Mouse (Mus musculus) cerebellum, adult 9-10 months (tissue): ENCODE data around the gene Ltbp3.

ENCODE experiments used
- DNase-seq: peaks from one replicate; pipeline ENCODE4 v3.0.0; 2022

Ltbp3 gene

DNA sequence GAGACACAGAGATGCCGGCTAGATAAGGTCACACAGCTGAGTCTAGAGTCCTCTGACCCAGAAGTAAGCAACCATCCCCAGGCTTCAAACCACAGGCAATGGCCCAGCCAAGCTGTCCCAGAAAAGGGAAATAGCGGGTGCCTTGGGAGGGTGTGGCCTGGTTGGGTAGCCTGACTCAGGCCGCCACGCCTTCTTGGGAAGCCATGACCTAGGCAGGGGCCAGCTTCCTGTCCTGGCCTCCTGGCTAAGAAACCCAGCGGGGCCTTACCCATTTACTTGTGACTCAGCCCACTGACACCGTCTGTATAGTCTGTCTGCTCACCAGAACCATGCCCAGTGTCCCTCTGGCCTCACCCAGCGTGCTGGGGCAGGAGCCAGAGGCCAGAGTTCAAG is 16.2 kb upstream of the Ltbp3 start:
- no peak for DNase-seq

DNA sequence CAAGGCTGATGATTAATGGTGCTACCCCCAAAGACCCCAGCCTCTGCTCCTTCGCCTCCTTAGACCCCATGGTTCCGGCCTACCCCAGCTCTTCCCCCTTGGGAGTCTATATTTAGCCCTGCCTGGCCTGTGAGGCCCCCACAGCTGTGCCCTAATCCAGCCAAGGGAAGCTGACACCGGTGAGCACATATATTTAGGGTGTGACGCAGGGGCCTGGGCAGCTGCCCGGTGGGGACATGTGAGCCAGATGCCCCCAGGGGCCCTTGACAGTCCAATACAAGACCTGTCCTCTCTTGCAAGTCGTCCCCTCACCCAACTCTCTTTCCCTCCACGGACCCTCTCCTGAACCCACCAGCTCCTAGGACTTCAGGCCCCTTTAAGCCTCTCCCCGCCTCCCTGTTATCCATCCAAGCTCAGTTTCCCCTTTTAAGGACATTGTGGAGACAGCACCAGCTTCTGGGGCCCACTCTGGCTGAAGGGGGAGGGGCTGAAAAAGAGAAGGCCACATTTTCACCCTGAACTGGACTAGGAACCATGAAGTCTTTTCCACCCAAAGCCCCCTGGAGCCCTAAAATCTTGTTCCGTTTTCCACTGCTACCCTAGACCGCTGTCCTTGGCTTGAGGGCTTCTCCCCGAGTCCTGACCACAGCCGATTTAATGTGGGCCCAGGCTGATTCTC is 15.5 kb upstream of the Ltbp3 start:
- no peak for DNase-seq

DNA sequence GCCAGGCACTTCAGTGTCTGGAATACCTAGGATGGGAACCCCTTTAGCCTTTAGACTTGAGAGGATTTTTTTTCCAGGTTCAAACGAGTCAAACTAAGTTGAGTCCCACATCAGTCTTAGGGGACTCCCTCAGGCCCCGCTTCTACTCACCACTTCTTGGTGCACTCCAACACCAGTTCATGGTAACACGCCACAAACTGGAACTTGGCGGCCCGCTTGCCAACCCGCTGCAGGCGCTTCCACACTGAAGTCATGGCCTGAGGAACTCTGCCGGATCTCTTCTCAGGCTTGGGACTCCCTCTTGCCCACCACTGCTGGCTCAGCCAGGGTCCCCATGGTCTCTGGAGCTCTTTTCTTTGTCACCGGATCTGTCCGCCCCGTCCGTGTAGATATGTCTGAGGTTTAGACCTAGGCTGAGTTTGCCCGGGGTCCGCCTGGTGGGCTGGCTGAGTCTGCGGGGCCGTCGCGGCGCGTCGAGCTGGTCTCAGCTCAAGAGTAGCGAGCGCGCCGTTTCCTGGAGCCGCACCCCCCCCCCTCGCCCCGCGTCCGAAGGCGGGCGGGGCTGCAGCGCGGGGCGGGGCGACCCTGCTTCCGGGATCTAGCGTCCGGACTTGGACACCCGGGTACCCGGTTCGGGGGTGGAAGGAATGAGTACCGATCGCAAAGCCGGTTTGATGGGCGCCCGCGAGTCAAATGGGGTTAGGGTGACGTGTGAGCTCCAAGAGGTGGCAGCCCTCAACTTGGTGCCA is 14.8 kb upstream of the Ltbp3 start, which contains the start of gene Ehbp1l1:
TSS of gene Ehbp1l1 (minus strand) at position 551 of the 749 bp plus-strand sequence.
- no peak for DNase-seq

DNA sequence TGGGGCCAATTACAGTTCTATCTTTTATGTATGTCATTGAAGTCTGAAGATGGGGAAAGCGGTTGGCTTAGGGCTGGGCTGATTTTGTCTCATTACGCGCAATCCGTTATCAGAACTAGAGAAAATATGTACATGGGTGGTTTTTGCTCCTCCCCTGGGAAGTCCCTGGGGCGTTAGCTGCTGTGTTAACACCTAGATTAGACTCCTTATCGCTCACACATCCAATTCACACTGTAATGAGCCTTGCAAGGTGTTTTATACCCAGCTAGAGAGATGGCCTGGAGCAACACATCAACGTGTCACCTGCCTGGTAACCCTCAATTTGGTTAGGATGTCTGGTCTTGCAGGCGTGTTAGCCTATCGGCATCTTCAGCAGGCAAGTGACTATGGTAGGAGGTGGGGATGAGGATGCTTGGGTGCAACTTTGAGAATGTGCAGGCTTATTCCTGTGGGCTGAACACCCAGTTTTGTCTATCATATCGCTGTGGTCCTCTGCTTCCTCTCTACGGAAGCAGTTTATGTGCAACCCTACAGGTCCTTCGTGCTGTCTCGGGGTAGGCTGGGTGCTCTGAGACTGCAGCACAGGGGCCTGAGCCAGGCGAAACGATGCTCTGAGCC is 13.6 kb upstream of the Ltbp3 start:
- DNase-seq: no peak

DNA sequence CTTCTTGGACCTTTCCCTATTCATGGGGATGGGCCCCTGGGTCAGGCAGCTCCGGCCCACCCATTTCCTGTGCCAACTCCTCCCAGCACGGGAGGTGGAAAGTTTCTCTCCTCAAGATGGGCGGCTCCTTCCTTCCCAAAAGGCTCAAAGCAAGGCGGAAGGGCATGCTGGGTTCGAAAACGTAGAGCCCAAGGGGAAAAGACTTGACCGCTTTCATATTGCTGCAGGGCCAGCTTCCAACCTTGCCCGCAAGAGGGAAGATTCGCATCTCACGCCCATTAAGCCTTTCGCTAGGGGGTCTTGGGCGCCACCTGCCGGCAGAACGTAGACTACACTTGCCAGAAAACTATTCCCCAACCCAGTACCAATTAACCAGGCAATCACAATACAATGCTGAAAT is 13.0 kb upstream of the Ltbp3 start:
- DNase-seq: peak; percentile 89

DNA sequence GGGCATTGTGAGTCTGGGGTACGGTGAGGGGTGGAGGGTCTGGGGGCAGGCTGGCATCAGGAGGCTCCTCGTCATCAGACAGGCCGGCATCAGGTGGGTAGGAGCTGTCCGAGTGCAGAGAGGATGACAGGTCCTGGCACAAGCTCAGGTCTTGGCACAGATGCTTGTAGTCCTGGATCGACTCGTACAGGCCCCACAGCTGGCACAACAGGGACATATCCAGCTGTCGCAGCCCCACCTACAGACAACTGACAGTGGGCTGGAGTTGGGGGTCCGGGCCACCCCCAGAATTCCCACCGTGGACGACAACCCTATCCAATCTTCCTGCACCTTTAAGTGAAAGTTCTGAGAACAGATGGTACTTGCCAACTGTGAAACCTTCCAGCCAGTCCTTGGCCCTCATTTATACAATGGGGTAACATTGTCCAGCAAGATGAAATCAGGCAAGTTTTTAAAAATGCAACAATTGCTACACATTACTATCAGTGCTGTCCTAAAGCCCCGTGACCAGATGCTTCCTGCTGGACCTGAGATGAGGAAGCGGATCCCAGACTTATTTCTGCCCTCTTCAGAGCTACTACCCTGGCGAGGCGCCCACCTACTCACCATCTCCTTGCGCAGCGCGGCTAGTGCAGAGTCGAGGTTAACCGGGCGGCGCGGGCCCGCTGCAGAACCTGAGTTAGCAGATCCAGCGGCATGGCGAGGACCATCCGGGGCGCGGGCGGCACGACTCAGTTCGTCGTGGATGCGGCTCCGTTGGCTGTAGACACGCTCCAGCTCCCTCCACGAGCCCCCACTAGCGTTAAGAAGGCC is 11.9 kb upstream of the Ltbp3 start:
- peak; percentile 69 for DNase-seq

DNA sequence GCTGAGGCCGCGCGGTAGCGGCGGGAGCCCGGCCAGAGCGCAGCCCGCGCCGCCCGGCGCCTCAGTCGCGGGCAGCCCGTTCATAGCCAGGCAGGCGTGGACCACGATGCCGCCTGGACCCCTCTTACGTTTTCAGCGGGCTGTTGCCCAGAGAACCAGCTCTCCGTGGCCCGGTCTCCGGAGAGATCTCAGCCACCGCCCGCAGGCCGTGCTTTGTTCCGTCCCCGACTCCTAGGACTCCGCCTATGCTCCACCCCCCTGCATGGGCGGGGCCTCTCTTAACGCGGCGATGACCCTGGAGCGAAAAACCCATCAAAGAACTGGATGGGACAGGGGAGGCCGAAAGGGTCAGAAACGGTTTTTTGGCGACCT is 11.3 kb upstream of the Ltbp3 start, which contains the start of gene Fam89b:
TSS of gene Fam89b (minus strand) at position 210 of the 372 bp plus-strand sequence.
- peak; percentile 83 for DNase-seq

DNA sequence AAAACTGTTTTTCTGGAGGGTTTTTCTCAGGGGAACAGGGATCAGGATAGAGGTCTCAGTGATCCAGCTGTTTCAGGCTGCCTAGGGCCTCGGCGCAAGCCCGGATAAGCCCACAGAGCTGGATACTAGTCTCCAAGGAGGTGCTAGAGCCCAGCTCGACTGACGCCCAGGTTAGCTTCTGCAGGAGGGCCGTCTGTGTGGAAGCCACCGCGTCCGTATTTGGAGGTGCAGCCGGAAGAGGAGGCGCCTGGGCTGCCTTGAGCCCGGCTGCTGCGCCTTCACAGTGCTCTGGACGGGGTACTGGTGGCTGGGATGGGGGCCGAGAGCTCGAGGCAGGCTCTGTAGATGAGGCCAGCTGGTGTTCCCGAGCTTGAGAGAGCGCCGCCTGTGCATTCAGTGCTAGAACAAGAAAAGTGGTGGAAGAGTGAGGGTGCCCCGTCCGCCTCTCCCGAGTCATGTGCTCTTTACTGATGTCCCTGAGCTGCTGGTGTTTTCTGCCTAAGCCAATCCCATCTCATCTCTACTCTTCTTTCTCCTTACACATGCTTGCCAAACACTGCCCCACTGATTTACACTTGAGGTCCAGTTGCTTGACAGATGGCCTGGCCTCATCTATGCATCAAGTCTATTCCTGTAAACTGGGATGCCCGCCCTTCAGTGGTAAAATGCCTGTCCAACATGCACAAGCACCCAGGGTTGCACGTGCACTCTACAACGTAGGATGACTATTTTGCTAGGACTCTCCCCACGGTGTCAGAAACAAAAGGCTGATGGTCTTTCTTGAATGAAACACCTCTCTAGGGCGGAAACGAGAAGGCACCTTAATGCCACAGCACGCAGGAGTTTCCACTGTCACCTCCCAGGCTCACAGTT is 10.2 kb upstream of the Ltbp3 start:
- DNase-seq: peak; percentile 70

DNA sequence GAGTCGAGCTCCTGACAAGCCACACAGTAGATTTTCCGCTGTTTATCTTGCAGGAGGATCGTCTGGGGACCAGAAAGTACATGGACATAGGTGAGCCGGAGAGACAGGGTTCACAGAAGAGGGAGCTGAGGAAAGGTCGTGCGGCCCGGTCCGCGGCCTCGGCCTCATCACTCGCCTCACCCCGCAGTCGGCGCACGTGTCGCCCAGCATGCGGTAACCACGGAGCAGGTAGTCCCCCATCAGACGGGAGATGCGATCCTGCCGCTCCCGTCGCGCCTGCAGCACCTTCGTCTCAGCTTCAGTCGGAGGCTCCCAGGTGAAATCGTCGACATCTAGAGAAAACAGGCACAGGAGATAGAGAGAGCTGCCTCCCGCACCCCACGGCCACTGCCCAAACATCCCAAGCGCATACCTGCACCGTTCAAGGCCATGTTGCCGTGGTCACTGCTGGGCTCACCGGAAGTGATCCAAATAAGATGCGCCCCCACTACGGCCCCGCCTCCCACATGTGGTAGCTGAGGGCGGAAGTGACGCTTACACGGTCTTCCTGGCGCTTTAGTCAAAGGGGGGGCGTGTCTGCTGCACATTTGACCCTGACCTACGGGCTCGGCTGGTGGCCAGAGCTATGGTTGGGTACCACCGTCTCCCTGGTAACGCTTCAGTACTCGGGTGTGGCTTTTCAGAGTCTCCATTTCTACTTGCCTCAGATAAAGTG is 9.3 kb upstream of the Ltbp3 start:
- peak; percentile 94 for DNase-seq

DNA sequence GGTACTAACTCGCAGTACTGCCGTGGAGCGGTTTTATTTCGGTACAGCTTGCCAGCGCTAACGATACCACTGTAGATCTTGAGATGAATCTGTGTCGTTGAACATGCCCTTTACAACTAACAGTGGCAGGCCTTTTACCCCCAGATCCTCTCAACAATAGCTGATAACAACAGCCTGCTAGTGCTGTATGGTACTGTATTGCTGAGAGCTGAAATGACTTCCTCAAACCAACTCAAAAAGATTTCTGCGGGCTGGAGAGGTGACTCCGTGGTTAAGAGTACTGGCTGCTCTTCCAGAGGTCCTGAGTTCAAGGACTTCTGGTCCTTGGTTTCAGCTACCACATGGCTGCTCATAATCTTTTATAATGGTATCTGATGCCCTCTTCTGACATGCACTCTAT is 6.4 kb upstream of the Ltbp3 start:
- DNase-seq: no peak

DNA sequence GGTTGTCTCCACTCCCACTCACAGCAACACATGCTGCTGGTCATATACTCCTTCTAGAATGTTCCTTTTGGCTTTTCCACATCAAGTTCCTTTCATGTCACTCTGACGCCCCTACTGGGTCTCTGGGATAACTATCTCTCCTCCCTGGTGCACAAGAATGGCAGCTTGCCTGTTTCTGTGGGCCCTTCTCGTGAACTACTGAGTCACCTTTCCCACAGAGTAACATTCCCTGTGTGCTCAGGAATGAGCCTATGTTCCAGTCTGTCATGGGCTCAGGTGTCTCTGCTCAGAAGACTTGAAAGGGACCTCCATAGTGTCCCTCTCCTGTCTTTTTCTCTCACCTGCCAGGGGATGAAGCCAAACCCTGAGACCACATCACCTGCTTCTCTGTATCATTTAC is 1.3 kb upstream of the Ltbp3 start:
- DNase-seq: no peak

DNA sequence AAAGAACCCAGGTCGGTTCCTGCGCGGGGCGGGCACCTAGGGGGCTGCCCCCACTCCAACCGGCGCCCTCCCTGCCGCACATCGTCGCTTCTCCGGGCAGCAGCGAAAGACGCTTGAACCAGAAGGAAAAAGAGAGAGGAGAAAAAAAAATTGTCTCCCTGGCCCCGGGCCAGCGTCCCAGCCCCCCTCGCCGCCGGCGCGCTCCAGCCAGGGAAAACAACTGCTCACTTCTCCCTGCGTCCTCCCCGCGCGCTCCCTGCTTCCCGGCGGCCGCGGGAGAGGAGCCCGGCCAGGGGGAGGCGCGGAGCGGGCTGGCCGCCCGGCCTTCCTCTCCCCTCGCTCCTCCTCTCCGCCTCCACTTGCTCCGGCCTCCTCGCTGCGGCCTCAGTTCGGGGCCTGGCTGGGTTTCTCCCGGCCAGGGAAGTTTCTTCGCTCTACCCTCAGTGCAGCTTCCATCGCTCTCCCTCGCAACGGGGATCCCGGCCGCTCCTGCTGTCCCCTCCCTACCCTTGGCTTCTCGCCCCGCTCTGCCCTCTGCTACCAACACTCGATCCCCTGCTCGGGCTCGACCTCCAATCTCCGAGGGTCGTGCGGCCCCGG is 1.0 kb downstream of the Ltbp3 start:
- DNase-seq: peak; percentile 83

DNA sequence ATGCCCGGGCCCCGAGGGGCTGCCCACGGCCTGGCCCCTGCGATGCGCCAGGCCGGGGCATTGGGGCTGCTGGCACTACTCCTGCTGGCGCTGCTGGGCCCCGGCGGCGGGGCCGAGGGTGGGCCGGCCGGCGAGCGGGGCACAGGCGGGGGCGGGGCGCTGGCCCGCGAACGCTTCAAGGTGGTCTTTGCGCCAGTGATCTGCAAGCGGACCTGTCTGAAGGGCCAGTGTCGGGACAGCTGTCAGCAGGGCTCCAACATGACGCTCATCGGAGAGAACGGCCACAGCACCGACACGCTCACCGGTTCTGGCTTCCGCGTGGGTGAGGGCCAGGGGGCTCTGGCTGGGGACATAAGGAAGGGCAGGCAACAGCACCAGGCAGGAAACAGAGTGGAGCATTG is 1.5 kb downstream of the Ltbp3 start:
- DNase-seq: no peak

DNA sequence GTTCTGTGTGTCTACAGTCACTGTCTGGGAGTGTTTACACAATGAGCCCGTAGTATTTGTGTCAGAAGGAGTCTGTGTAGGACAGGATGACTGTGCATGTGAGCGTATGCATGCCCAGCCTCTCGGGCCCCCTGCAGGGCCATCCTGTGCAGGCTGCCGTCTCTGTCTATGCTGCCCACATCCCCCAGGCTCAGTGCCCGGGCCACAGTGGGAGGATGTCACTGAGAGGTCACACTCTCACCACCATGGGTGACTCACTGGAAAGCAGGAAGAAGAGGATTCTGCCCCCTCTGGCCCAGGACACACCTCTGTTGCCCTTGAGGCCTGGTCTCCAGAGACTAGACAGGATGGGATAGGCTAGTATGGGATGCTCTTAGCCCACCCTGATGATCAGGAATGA is 2.9 kb downstream of the Ltbp3 start:
- DNase-seq: peak; percentile 70

DNA sequence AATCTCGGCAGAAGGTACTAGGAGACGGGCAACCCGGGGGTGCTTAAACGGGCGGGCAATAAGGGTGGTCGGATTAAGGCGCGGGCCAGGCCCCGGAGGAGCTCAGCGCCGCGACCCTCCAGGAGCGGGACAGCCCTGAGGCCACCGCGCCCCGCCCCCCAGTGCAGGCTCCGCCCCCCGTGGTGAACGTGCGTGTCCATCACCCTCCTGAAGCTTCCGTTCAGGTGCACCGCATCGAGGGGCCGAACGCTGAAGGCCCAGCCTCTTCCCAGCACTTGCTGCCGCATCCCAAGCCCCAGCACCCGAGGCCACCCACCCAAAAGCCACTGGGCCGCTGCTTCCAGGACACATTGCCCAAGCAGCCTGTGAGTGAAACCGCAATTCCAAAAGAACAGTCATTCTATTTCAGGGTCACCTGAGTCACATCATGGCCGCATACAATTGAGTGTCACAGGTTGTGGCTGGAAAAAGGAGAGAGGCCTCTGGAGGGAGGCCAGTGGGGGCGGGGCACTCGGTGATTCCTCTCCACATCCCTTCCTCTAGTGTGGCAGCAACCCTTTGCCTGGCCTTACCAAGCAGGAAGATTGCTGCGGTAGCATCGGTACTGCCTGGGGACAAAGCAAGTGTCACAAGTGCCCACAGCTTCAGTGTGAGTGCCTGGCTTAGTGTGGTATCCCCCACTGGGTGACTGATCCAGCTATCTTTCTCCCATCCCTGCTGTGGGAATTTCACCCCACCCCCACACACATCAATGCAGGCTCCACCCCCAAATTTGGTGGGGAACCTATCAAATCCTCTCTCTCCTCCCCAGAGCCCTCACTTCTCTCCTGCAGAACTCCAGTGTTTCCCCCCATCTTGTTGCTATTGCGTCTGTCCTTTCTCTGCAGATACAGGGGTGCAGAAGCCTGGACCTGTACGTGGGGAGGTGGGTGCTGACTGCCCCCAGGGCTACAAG is 5.3 kb downstream of the Ltbp3 start:
- DNase-seq: no peak

DNA sequence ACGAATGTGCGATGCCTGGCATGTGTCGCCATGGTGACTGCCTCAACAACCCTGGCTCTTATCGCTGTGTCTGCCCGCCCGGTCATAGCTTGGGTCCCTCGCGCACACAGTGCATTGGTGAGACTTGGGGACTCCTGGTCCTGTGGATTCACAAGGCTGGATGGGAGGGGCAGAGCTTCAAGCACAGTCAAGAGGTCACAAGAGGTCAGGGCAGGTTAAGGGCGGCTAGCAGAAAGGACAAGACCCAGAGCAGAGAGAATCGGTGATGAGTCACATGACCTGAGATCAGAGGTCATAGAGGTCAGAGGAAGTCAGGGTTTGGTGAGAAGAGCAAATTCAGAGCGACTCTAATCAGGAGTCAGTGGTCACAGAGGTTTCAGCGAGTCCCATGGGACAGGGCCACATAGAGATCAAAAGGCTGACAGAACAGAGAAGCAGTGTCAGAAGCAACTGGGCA is 6.2 kb downstream of the Ltbp3 start:
- no peak for DNase-seq

DNA sequence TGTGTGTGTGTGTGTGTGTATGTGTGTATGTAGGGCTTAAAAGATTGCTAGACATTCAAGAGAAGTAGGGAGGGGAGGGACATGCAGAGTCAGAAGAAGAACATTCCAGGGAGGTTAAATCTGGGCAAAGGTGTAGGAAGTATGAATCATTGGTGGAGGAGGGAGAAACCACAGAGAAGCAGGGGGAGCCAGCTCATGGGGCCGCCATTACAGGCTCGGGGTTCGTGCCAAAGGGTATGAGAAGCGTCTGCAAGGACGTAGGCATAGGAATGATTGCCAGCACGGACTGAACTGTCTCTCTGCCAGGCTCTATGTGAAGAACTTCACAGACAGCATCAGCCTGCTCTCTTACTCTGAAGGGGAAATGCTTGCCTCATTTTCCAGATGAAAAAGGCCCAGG is 8.8 kb downstream of the Ltbp3 start:
- DNase-seq: no peak

DNA sequence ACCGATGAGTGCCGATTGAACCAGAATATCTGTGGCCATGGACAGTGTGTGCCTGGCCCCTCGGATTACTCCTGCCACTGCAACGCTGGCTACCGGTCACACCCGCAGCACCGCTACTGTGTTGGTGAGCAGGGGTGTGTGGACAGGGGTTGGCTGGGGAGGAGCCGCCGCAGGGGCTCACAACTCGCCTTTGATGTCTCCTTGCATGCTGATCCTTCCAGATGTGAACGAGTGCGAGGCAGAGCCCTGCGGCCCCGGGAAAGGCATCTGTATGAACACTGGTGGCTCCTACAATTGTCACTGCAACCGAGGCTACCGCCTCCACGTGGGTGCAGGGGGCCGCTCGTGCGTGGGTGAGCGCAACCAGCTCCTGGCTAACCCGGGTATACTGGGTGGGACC is 10.2 kb downstream of the Ltbp3 start:
- no peak for DNase-seq

DNA sequence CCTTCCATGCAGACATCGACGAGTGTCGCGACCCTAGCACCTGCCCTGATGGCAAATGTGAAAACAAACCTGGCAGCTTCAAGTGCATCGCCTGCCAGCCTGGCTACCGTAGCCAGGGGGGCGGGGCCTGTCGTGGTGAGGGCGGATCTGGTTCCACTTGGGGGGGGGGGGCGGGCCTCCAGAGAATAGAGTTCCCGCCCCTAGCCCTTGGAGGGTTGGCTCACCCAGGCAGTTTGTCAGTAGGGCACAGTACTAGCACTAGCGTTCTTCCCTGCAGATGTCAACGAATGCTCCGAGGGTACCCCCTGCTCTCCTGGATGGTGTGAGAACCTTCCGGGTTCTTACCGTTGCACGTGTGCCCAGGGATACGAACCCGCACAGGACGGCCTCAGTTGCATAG is 11.0 kb downstream of the Ltbp3 start:
- DNase-seq: no peak
